Mouse (Mus musculus): ENCODE data around the gene Uqcrc1. TPM values are rescaled to one million over a fixed set of nuclear protein-coding genes. Genes with fewer than 3 reads are reported as not detected.

Gene Uqcrc1
- total and polyA plus RNA-seq, 2 experiments from 2014 or later = 456 to 522 TPM

DNA sequence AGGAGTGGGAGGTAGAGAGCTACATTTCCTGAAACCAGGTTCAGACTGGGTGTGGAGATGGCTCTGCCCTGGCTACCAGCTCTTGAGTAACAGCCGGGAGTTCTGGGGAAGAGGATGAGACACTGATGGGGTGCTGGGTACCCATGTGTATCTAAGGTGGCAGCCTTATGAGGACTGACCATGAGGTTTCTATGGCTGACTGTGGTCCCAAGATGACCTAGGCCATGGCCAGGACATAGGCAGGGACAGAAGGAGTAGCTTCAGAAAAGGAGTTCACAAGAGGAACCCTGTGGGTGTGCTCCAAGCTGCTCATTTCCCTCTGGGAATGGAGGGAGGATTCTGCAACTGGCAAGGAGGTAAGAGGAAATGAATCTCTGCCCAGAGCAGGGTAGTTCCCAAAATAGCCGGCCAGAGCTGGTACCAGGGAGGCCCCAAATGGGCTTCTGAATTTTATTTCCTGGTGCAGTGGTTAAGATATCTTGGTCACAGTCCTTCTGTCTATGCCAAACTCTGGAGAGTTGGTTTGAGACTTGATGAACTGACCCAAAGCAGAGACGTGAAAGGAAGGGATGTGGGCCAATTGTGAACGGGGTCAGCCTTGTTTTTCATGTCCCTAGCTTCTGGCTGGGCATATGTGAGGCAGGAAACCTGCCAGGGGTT, 53.5 kb downstream of the Uqcrc1 start:
- DNase-seq (ENCODE audit: low spot score) = no peak
- WGBS = 79% methylated on average over 4 of the region's 4 CpGs
- H3K9ac ChIP-seq (replicated peaks; ENCODE audit: low read length, poor library complexity, severe bottlenecking) = no peak overlapping the region

DNA sequence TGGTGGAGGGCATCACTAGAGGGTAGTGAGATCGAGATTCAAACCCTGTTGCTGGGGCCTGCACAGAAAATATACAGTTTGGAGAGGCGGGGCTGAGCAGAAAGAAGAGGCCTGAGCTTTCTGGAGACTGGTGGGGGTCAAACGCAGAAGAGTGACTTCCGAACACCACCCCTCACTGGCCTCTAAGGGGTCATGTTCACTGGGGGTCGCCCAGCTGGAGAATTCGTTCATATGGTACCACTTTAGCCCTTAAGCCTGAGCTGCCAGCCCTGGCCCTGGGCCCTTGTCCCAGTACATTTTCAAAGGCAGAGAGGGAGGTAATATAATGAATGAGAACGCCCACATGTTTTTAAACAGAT, 54.0 kb downstream of the Uqcrc1 start:
- no peak for DNase-seq (ENCODE audit: low spot score)
- no peaks in the 10 kb centered on the region for H3K36me3 ChIP-seq (ENCODE audit: insufficient read depth, low read length)
- no peak overlapping the region for H3K4me2 ChIP-seq (ENCODE audit: low read depth, low read length, poor library complexity, severe bottlenecking)
- TF ChIP-seq CTCF (IDR thresholded peaks at IDR 0.05) = no peak
- H3K27me3 ChIP-seq (ENCODE audit: insufficient read depth, low read length) = no peaks in the 10 kb centered on the region
- no peak overlapping the region for H3K9ac ChIP-seq (replicated peaks; ENCODE audit: low read length, poor library complexity, severe bottlenecking)
- WGBS = 76% methylated on average over 7 of the region's 7 CpGs
- no peak overlapping the region for H3K4me3 ChIP-seq (ENCODE audit: low read depth, low read length)
- H3K27ac ChIP-seq (ENCODE audit: low read depth, low read length) = peak overlapping the region; percentile 72; the same call in 1 of the 2 replicates
- ATAC-seq (ENCODE audit: low FRiP score) = no peak
- H3K4me1 ChIP-seq (ENCODE audit: insufficient read depth, low read length) = peaks cover 6% of the 10 kb centered on the region; the same call in 1 of the 2 replicates
- no peaks in the 10 kb centered on the region for H3K9me3 ChIP-seq (ENCODE audit: low read length)

More for the DNA sequence above, 53.5 kb downstream of the Uqcrc1 start:
- no peak for ATAC-seq (ENCODE audit: low FRiP score)
- no peaks in the 10 kb centered on the region for H3K9me3 ChIP-seq (ENCODE audit: low read length)
- H3K4me3 ChIP-seq (ENCODE audit: low read depth, low read length) = no peak overlapping the region
- H3K27ac ChIP-seq (ENCODE audit: low read depth, low read length) = no peak overlapping the region
- peaks cover 6% of the 10 kb centered on the region; the same call in 1 of the 2 replicates for H3K4me1 ChIP-seq (ENCODE audit: insufficient read depth, low read length)
- no peak for TF ChIP-seq CTCF (IDR thresholded peaks at IDR 0.05)
- H3K4me2 ChIP-seq (ENCODE audit: low read depth, low read length, poor library complexity, severe bottlenecking) = no peak overlapping the region
- no peaks in the 10 kb centered on the region for H3K27me3 ChIP-seq (ENCODE audit: insufficient read depth, low read length)
- H3K36me3 ChIP-seq (ENCODE audit: insufficient read depth, low read length) = no peaks in the 10 kb centered on the region

DNA sequence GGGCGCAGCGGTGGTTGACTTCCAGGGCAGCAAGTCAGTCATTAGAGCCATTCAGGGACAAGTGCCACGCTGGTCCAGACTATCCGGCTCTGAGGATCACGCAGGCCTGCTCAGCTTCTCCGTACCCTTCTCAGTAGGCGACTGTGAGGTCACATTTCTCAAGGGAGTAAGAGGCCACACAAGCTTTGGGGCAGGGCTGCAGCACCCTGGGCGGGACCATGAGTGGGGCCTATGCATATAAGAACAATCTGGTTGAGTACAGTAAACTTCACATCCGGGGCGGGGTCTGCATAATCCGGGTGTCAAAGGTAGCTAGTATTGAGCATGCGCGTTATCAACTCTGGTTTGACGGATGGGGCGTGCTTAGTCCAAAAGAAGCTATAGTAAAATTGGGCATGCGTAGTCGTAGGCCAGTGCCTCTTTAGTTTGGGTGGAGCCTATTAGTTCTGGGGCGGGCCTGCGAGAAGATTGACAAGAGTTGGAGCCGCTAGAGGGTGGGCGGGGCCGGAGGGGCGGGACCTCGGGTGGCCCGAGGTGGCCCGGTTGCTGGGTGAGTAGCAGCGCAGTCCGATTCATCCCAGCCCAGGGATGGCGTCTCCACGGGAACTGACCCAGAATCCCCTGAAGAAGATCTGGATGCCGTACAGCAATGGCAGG, 55.1 kb downstream of the Uqcrc1 start, which contains the start of gene Pfkfb4:
Gene Pfkfb4 (plus strand): TSS at position 351 of the 657 bp plus-strand sequence.
- peak within 1 kb of the TSS; percentile 58 for H3K4me3 ChIP-seq (ENCODE audit: low read depth, low read length)
- peak within 1 kb of the TSS; percentile 74 for H3K27ac ChIP-seq (ENCODE audit: low read depth, low read length)
- ATAC-seq (ENCODE audit: low FRiP score) (peak; percentile 95), DNase-seq (ENCODE audit: low spot score) (peak; percentile 100)
- no peaks in the 10 kb centered on the region for H3K9me3 ChIP-seq (ENCODE audit: low read length)
- under 1% methylated on average over 31 of the region's 31 CpGs for WGBS
- TF ChIP-seq CTCF (IDR thresholded peaks at IDR 0.05) = no peak
- H3K4me1 ChIP-seq (ENCODE audit: insufficient read depth, low read length) = peaks cover 6% of the 10 kb centered on the region; the same call in 1 of the 2 replicates
- peak within 1 kb of the TSS; percentile 83 for H3K4me2 ChIP-seq (ENCODE audit: low read depth, low read length, poor library complexity, severe bottlenecking)
- H3K27me3 ChIP-seq (ENCODE audit: insufficient read depth, low read length) = no peaks in the 10 kb centered on the region
- peak within 1 kb of the TSS; percentile 70 for H3K9ac ChIP-seq (replicated peaks; ENCODE audit: low read length, poor library complexity, severe bottlenecking)
- H3K36me3 ChIP-seq (ENCODE audit: insufficient read depth, low read length) = no peaks in the 10 kb centered on the region

DNA sequence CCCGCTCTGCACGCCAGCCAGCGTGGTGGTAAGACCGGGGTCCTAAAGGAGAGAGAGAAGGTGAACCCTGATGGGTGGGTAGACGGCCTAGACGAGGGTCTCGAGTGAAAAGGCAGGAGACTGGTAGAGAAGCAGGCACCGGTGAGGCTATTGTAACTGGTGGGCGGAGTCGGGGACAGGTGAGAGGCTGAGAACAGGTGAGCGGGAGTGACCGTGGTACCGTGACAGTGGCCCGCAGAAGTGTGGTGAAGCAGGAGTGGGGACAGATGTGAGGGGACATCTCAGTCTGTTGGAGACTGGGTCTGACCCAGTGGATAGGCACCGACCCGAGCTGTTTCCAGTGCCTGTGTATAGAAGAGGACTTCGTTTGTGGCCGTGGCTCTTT, 55.6 kb downstream of the Uqcrc1 start:
- ATAC-seq (ENCODE audit: low FRiP score) = no peak
- Histone ChIP-seq H3K4me1 (ENCODE audit: insufficient read depth, low read length) (peaks cover 6% of the 10 kb centered on the region; the same call in 1 of the 2 replicates), H3K4me3 (ENCODE audit: low read depth, low read length) (peak overlapping the region; percentile 58), H3K4me2 (ENCODE audit: low read depth, low read length, poor library complexity, severe bottlenecking) (peak overlapping the region; percentile 83), H3K9me3 (ENCODE audit: low read length) (no peaks in the 10 kb centered on the region), H3K36me3 (ENCODE audit: insufficient read depth, low read length) (no peaks in the 10 kb centered on the region), H3K27me3 (ENCODE audit: insufficient read depth, low read length) (no peaks in the 10 kb centered on the region), H3K9ac (replicated peaks; ENCODE audit: low read length, poor library complexity, severe bottlenecking) (peak overlapping the region; percentile 70), H3K27ac (ENCODE audit: low read depth, low read length) (peak overlapping the region; percentile 74)
- no peak for DNase-seq (ENCODE audit: low spot score)
- no peak for TF ChIP-seq CTCF (IDR thresholded peaks at IDR 0.05)
- WGBS = 6% methylated on average over 18 of the region's 18 CpGs

DNA sequence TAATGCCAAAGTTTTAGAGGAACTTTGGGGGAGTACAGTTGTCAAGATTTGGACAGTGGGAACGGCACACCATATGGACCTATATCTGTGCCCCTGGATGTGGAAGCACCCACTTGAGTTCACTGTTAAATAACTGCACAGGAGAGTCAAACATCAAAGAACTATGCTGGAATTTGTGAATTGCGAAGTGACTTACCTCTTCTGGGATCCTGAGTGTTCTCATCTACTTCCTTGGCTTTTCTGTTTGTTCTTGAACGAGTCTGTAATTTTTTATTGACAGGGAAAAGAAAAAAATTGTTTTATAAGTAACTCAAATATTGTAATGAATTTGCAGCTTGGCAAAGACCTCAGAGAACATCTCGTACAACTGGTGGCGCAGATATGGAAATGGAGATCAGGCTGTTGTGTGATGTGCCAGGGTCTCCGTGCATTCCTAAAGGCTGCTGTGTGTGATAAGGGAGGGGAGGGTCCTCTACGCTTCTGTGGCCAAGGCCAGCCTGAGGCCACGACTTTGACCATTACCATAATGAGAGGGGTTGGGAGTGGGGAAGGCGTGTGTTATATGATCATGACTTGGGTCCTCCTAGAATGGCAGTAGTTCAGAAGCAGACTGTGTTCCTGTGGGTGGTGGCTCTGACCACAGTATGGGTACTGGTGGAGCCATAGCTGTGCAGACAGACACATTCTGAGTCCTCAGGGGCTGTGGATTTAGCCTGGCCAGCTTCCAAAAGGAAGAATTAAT, 56.4 kb downstream of the Uqcrc1 start:
- Histone ChIP-seq H3K4me2 (ENCODE audit: low read depth, low read length, poor library complexity, severe bottlenecking) (peak overlapping the region; percentile 83), H3K4me3 (ENCODE audit: low read depth, low read length) (peak overlapping the region; percentile 58), H3K27me3 (ENCODE audit: insufficient read depth, low read length) (no peaks in the 10 kb centered on the region), H3K27ac (ENCODE audit: low read depth, low read length) (no peak overlapping the region), H3K36me3 (ENCODE audit: insufficient read depth, low read length) (no peaks in the 10 kb centered on the region), H3K9ac (replicated peaks; ENCODE audit: low read length, poor library complexity, severe bottlenecking) (peak overlapping the region; percentile 70), H3K9me3 (ENCODE audit: low read length) (no peaks in the 10 kb centered on the region), H3K4me1 (ENCODE audit: insufficient read depth, low read length) (peaks cover 6% of the 10 kb centered on the region; the same call in 1 of the 2 replicates)
- DNase-seq (ENCODE audit: low spot score) (no peak), ATAC-seq (ENCODE audit: low FRiP score) (no peak)
- no peak for TF ChIP-seq CTCF (IDR thresholded peaks at IDR 0.05)
- WGBS = 84% methylated on average over 9 of the region's 9 CpGs

Data from midbrain, postnatal 0 days (tissue).